Mouse (Mus musculus): ENCODE results near the gene Fbxw4.

The Fbxw4 gene

GRCm38 (mm10) chr19:45541409-45542041 lies 118.6 kb downstream of the Fbxw4 start:
- no peak for DNase-seq (ENCODE audit: low spot score)

- no peak for DNase-seq (ENCODE audit: low spot score)
These were observed 119.3 kb downstream of the Fbxw4 start for GRCm38 (mm10) chr19:45540657-45541408.

GRCm38 (mm10) chr19:45537505-45537904 lies 122.6 kb downstream of the Fbxw4 start:
- DNase-seq (ENCODE audit: low spot score) = no peak

GRCm38 (mm10) chr19:45535929-45536328 lies 124.2 kb downstream of the Fbxw4 start:
- DNase-seq (ENCODE audit: low spot score) = no peak

- DNase-seq (ENCODE audit: low spot score) = no peak
These were observed 124.8 kb downstream of the Fbxw4 start for GRCm38 (mm10) chr19:45535214-45535735.

- no peak for DNase-seq (ENCODE audit: low spot score)
These were observed 126.5 kb downstream of the Fbxw4 start for GRCm38 (mm10) chr19:45533617-45534016.

GRCm38 (mm10) chr19:45531554-45531953 lies 128.6 kb downstream of the Fbxw4 start:
- DNase-seq (ENCODE audit: low spot score) = no peak

GRCm38 (mm10) chr19:45530200-45530995 lies 129.7 kb downstream of the Fbxw4 start:
- no peak for DNase-seq (ENCODE audit: low spot score)

GRCm38 (mm10) chr19:45529294-45529693 lies 130.8 kb downstream of the Fbxw4 start:
- no peak for DNase-seq (ENCODE audit: low spot score)
